Mouse (Mus musculus) neural tube, embryonic 13.5 days (tissue): ENCODE measurements at regions not wholly inside any gene's neighbourhood (a gene's known extent, or its start where the extent isn't known, plus 50 kb on each side); places are given as distances from the start of the nearest gene placed in this dataset.

Source experiments
- ATAC-seq: fragments of 200-750 bp; cut with Nextera tagmentation; 2 replicates; pipeline ENCODE4 v1.8.0; 2017; ENCODE audit warnings: low read depth, mild to moderate bottlenecking, moderate TSS enrichment, moderate library complexity
- H3K27ac ChIP-seq: fragments of 300-500 bp; sonication (generic); replicated peaks from 2 replicates; pipeline ENCODE4 v1.5.1; 2015; ENCODE audit warnings: moderate library complexity, mild to moderate bottlenecking, inconsistent platforms
- H3K27me3 ChIP-seq: fragments of 300-500 bp; sonication (generic); 2 replicates; pipeline ENCODE4 v1.6.1; 2015; ENCODE audit warnings: mild to moderate bottlenecking, inconsistent platforms
- H3K36me3 ChIP-seq: fragments of 300-500 bp; sonication (generic); 2 replicates; pipeline ENCODE4 v1.6.1; 2015; ENCODE audit warnings: mild to moderate bottlenecking, inconsistent platforms
- H3K4me1 ChIP-seq: fragments of 300-500 bp; sonication (generic); replicated peaks from 2 replicates; pipeline ENCODE4 v1.6.1; 2015; ENCODE audit warnings: inconsistent platforms
- H3K4me2 ChIP-seq: fragments of 300-500 bp; sonication (generic); 2 replicates; pipeline ENCODE4 v1.6.1; 2015; ENCODE audit warnings: inconsistent platforms, mild to moderate bottlenecking, moderate library complexity
- H3K4me3 ChIP-seq: fragments of 300-500 bp; sonication (generic); 2 replicates; pipeline ENCODE4 v1.5.1; 2015; ENCODE audit warnings: mild to moderate bottlenecking, inconsistent platforms
- H3K9ac ChIP-seq: fragments of 300-500 bp; sonication (generic); 2 replicates; pipeline ENCODE4 v1.6.1; 2015; ENCODE audit warnings: moderate library complexity, mild to moderate bottlenecking, inconsistent platforms
- H3K9me3 ChIP-seq: fragments of 300-500 bp; sonication (generic); 2 replicates; pipeline ENCODE4 v1.6.1; 2016; ENCODE audit warnings: inconsistent platforms
- WGBS: fragments of 180-500 bp; shearing (Covaris S2); methylation state at CpG from one replicate; pipeline ENCODE4 v1.1.7; 2015; 5-methylcytosine and 5-hydroxymethylcytosine counted together

DNA sequence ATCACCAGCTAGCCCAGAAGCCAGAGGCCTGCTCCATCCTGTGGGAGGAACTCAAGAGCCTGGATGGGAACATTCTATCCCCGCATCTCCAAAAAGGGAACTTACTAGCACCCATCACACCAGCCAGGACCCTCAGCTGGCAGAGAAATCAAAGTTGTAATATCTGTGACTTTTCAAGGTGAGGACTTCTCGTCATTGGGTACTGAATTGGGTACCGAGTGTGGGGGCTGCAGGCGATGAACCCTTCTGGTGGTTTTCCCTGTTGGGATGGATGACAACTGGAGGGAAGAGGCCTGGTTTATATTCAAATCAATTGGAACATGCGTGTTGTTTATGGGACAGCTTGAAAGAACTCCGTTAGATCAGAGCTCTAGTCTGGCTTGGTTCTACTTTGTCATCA is 187.1 kb upstream of the Gjb5 start:
- Histone ChIP-seq H3K9me3 (no peaks in the 10 kb centered on the region), H3K4me2 (no peak overlapping the region), H3K36me3 (no peaks in the 10 kb centered on the region), H3K4me1 (peaks cover 21% of the 10 kb centered on the region), H3K4me3 (no peak overlapping the region), H3K27me3 (no peaks in the 10 kb centered on the region), H3K9ac (no peak overlapping the region), H3K27ac (no peak overlapping the region)
- no peak for ATAC-seq
- whole genome bisulfite sequencing, result 95% methylated on average over 6 of the region's 6 CpGs

DNA sequence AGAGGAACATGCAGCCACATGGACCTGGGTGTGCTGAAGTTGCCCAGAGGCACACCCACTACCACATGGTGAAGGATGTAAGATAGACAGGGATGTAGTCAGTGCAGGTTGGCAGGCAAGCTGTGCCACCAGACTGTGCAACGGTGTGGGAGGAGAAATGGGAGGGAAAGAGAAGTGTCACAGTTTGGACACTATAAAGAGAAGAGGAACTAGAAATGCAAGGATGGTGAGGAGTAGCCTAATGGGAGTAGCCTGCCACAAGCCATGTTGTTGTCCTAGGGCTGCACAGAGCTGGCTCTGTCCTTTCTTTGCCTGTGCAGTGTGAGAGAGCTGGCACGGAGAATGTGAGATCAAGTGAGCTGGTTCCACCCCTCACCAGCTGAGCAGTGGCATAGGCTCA is 185.3 kb upstream of the Gjb5 start:
- no peak overlapping the region for H3K4me3 ChIP-seq
- H3K4me1 ChIP-seq, result 0 out of 2 replicates have a peak, but pooled peaks cover 8% of the 10 kb centered on the region
- 90% methylated on average over 2 of the region's 2 CpGs for WGBS
- no peak overlapping the region for H3K27ac ChIP-seq
- ATAC-seq, result no peak; the same call in 1 of the 2 replicates
- no peaks in the 10 kb centered on the region for H3K27me3 ChIP-seq
- no peak overlapping the region for H3K4me2 ChIP-seq
- no peaks in the 10 kb centered on the region for H3K9me3 ChIP-seq
- H3K36me3 ChIP-seq, result no peaks in the 10 kb centered on the region
- H3K9ac ChIP-seq, result no peak overlapping the region

DNA sequence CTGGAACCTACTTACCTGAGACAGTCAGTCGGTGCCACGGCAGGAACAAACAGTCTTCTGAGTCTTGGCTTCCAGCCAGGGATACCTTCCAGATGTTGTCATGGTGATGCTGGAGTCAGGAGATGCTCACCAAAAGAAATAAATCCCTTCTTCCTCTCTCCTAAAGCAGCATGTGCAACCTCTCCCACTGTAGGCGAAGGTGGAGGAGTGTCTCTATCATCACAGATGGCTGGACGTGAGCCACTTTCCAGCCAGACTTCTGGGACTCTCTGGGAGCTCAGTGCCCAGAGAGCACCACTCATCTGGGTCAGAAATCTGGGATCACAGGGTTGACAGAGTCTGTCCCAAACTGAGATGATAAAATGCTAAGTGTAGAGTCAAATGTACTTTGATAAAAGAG is 184.8 kb upstream of the Gjb5 start:
- Histone ChIP-seq H3K4me3 (no peak overlapping the region), H3K36me3 (no peaks in the 10 kb centered on the region), H3K4me1 (0 out of 2 replicates have a peak, but pooled peaks cover 4% of the 10 kb centered on the region), H3K4me2 (no peak overlapping the region), H3K9me3 (no peaks in the 10 kb centered on the region), H3K27me3 (no peaks in the 10 kb centered on the region), H3K27ac (no peak overlapping the region), H3K9ac (no peak overlapping the region)
- whole genome bisulfite sequencing, result 74% methylated on average over 4 of the region's 4 CpGs
- ATAC-seq, result no peak

- Histone ChIP-seq H3K27ac (no peak overlapping the region), H3K36me3 (no peaks in the 10 kb centered on the region), H3K9me3 (0 out of 2 replicates have a peak, but pooled peaks cover 4% of the 10 kb centered on the region), H3K4me1 (no peaks in the 10 kb centered on the region), H3K4me3 (no peak overlapping the region), H3K9ac (no peak overlapping the region), H3K4me2 (no peak overlapping the region), H3K27me3 (no peaks in the 10 kb centered on the region)
- no peak for ATAC-seq
- 45% methylated on average over 5 of the region's 5 CpGs for WGBS
Measured at GRCm38 (mm10) chr4:127536952-127537351, 179.0 kb upstream of the Gjb5 start.

- ATAC-seq, result no peak
- WGBS, result 80% methylated on average over 7 of the region's 7 CpGs
- H3K27me3 ChIP-seq, result no peaks in the 10 kb centered on the region
Measured at GRCm38 (mm10) chr4:127535630-127536029, 177.6 kb upstream of the Gjb5 start.

DNA sequence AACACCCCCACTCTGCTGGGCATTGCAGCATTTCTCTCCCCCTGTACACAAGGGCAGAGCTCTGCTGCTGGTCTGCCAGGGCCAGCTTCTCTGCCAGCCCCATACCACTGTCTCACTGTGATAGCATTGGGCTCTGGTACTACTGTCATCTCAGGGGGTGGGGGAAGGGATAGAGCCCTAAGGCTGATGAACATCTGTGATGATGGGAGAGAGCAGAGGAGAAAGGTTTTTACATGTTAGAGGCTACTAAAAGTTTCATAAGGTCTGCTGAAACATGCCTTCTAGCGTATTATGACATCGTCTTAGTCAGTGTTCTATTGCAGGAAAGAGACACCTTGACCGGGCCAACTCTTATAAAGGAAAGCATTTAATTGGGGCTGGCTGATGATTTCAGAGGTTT is 176.4 kb upstream of the Gjb5 start:
- no peak for ATAC-seq
- H3K27me3 ChIP-seq, result no peaks in the 10 kb centered on the region
- 0 out of 2 replicates have a peak, but pooled peaks cover 4% of the 10 kb centered on the region for H3K9me3 ChIP-seq
- no peak overlapping the region for H3K9ac ChIP-seq
- no peaks in the 10 kb centered on the region for H3K36me3 ChIP-seq
- H3K4me3 ChIP-seq, result no peak overlapping the region
- no peak overlapping the region for H3K4me2 ChIP-seq
- H3K27ac ChIP-seq, result no peak overlapping the region
- WGBS, result 90% methylated on average over 3 of the region's 3 CpGs
- H3K4me1 ChIP-seq, result no peaks in the 10 kb centered on the region

More at GRCm38 (mm10) chr4:127535630-127536029, 177.6 kb upstream of the Gjb5 start:
- no peak overlapping the region for H3K9ac ChIP-seq
- 0 out of 2 replicates have a peak, but pooled peaks cover 4% of the 10 kb centered on the region for H3K9me3 ChIP-seq
- H3K4me3 ChIP-seq, result no peak overlapping the region
- no peaks in the 10 kb centered on the region for H3K4me1 ChIP-seq
- H3K36me3 ChIP-seq, result no peaks in the 10 kb centered on the region
- H3K27ac ChIP-seq, result no peak overlapping the region
- no peak overlapping the region for H3K4me2 ChIP-seq

DNA sequence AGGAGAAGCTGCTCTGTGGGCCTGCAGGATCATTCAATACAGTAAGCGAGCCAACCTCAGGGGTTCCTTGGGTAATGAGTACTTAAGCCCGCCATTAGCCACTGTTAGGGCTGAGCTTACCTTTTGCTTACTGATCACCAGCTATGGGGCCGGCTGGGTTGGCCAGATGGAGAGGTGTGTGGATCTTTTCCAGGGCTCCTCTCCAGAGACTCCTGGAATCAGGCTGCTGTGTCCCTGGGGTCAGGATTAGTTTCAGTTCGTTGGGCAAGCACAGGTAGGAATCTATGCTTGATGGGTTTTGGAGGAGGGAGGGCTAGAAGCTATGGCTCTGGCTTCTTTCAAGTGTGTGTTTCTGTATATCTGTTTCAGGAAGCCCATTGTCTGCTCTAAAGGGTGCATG is 175.7 kb upstream of the Gjb5 start:
- H3K9me3 ChIP-seq, result 0 out of 2 replicates have a peak, but pooled peaks cover 4% of the 10 kb centered on the region
- H3K36me3 ChIP-seq, result no peaks in the 10 kb centered on the region
- no peak overlapping the region for H3K4me3 ChIP-seq
- no peak overlapping the region for H3K27ac ChIP-seq
- H3K4me1 ChIP-seq, result no peaks in the 10 kb centered on the region
- ATAC-seq, result no peak
- 67% methylated on average over 4 of the region's 4 CpGs for WGBS
- H3K4me2 ChIP-seq, result no peak overlapping the region
- no peaks in the 10 kb centered on the region for H3K27me3 ChIP-seq
- H3K9ac ChIP-seq, result no peak overlapping the region

DNA sequence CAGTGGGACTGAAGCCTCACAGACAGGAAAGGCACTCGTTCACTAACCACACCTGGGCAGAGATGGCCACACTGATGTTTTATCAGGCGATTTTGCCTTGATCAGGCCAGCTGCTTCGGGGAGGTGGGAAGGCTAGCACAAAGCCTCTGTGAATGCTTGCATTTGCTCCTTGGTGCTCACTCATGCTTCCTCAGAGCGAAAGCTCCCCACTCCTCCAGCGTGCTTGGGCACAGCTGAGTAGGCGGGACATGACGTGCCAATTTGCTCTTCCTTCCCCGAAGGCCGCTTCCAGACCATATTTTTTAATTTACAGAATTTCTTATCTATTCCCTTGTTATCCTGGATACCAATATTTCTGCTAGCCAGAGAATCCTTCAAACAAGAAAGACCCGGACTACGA is 172.8 kb upstream of the Gjb5 start:
- Histone ChIP-seq H3K4me3 (no peak overlapping the region), H3K36me3 (no peaks in the 10 kb centered on the region), H3K4me2 (no peak overlapping the region), H3K27ac (no peak overlapping the region), H3K4me1 (no peaks in the 10 kb centered on the region), H3K9ac (no peak overlapping the region), H3K9me3 (0 out of 2 replicates have a peak, but pooled peaks cover 4% of the 10 kb centered on the region), H3K27me3 (no peaks in the 10 kb centered on the region)
- no peak for ATAC-seq
- 90% methylated on average over 11 of the region's 11 CpGs for whole genome bisulfite sequencing

- 91% methylated on average over 2 of the region's 2 CpGs for WGBS
- Histone ChIP-seq H3K27me3 (no peaks in the 10 kb centered on the region), H3K9ac (no peak overlapping the region), H3K4me2 (no peak overlapping the region), H3K9me3 (no peaks in the 10 kb centered on the region), H3K4me3 (no peak overlapping the region), H3K36me3 (no peaks in the 10 kb centered on the region), H3K4me1 (no peaks in the 10 kb centered on the region), H3K27ac (no peak overlapping the region)
- no peak for ATAC-seq
Measured at GRCm38 (mm10) chr4:127522151-127522550, 164.2 kb upstream of the Gjb5 start.

- Histone ChIP-seq H3K36me3 (no peaks in the 10 kb centered on the region), H3K4me3 (no peak overlapping the region), H3K9me3 (no peaks in the 10 kb centered on the region), H3K27me3 (no peaks in the 10 kb centered on the region), H3K4me1 (no peaks in the 10 kb centered on the region), H3K4me2 (no peak overlapping the region), H3K9ac (no peak overlapping the region), H3K27ac (no peak overlapping the region)
- WGBS, result 94% methylated on average over 1 of the region's 1 CpGs
- no peak for ATAC-seq
Measured at GRCm38 (mm10) chr4:127517978-127518377, 160.0 kb upstream of the Gjb5 start.

GRCm38 (mm10) chr4:127517539-127517938 is 159.6 kb upstream of the Gjb5 start:
- Histone ChIP-seq H3K4me2 (no peak overlapping the region), H3K4me3 (no peak overlapping the region), H3K4me1 (no peaks in the 10 kb centered on the region), H3K27ac (no peak overlapping the region), H3K9ac (no peak overlapping the region), H3K27me3 (no peaks in the 10 kb centered on the region), H3K9me3 (no peaks in the 10 kb centered on the region), H3K36me3 (no peaks in the 10 kb centered on the region)
- ATAC-seq, result no peak
- WGBS, result 82% methylated on average over 7 of the region's 7 CpGs

DNA sequence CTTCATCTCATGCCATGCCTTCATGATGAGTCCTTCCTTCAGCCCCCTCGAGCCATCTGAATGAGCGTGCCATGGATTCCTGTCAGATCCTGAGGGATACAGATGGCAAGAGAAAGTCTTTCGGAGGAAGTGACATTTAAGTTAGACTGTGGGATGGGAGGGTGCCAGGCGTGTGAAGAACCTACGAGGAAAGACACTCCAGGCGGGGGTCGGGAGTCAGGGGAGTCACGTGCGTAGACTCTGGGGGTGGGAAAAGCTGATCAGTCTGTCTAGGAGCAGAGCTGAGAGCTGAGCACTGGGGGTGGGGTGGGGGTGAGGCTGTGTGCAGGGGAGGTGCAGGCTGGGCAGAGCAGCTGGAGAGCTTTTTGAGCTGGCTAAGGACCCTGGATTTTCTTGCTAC is 152.0 kb upstream of the Gjb5 start:
- H3K36me3 ChIP-seq, result no peaks in the 10 kb centered on the region
- no peak for ATAC-seq
- WGBS, result 84% methylated on average over 9 of the region's 9 CpGs

DNA sequence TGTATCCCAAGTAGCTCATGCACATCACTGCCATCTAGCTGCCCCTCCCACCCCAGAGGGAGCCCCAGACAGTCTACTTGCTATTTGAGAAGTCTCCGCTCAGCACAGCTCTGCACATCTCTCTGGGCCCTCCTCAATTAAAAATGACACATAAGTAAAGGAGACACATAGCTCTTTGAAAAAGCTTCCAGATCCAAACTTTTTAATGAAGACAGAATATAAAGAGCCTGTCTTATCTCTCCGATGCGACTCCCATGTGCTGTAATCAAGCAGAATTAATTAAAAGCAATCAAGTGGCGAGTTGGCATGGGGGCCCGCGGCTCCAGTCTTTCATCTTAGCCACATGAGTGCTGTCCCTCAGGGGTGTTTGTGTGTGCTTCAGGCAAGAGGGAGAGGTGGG is 144.6 kb upstream of the Gjb5 start:
- H3K4me3 ChIP-seq, result no peak overlapping the region
- no peaks in the 10 kb centered on the region for H3K27me3 ChIP-seq
- H3K9me3 ChIP-seq, result no peaks in the 10 kb centered on the region
- no peaks in the 10 kb centered on the region for H3K36me3 ChIP-seq
- H3K4me2 ChIP-seq, result no peak overlapping the region
- H3K4me1 ChIP-seq, result 0 out of 2 replicates have a peak, but pooled peaks cover 6% of the 10 kb centered on the region
- no peak for ATAC-seq
- 63% methylated on average over 6 of the region's 6 CpGs for WGBS
- H3K27ac ChIP-seq, result no peak overlapping the region
- no peak overlapping the region for H3K9ac ChIP-seq

More for the DNA sequence above, 152.0 kb upstream of the Gjb5 start:
- Histone ChIP-seq H3K4me2 (no peak overlapping the region), H3K4me1 (no peaks in the 10 kb centered on the region), H3K9me3 (no peaks in the 10 kb centered on the region), H3K27me3 (no peaks in the 10 kb centered on the region), H3K9ac (no peak overlapping the region), H3K4me3 (no peak overlapping the region), H3K27ac (no peak overlapping the region)
